Mouse (Mus musculus): ENCODE results near the gene Crim1. TPM values are rescaled to one million over a fixed set of nuclear protein-coding genes. Genes with fewer than 3 reads are reported as not detected.

Gene Crim1
- total RNA-seq, 1 experiment from 2014 or later: 8.6 TPM

- ATAC-seq (replicated peaks; ENCODE audit: low read depth, poor library complexity, severe bottlenecking): peak; percentile 47
Measured at GRCm38 (mm10) chr17:78400130-78400840, 200.2 kb downstream of the Crim1 start.

GRCm38 (mm10) chr17:78401311-78401710 is 201.3 kb downstream of the Crim1 start:
- ATAC-seq (replicated peaks; ENCODE audit: low read depth, poor library complexity, severe bottlenecking): no peak

GRCm38 (mm10) chr17:78401713-78402112 is 201.7 kb downstream of the Crim1 start:
- ATAC-seq (replicated peaks; ENCODE audit: low read depth, poor library complexity, severe bottlenecking): no peak

- no peak for ATAC-seq (replicated peaks; ENCODE audit: low read depth, poor library complexity, severe bottlenecking)
Measured at GRCm38 (mm10) chr17:78402174-78402573, 202.1 kb downstream of the Crim1 start.

- no peak for ATAC-seq (replicated peaks; ENCODE audit: low read depth, poor library complexity, severe bottlenecking)
Measured at GRCm38 (mm10) chr17:78403229-78403628, 203.2 kb downstream of the Crim1 start.

- no peak for ATAC-seq (replicated peaks; ENCODE audit: low read depth, poor library complexity, severe bottlenecking)
Measured at GRCm38 (mm10) chr17:78403804-78404203, 203.8 kb downstream of the Crim1 start.

- no peak for ATAC-seq (replicated peaks; ENCODE audit: low read depth, poor library complexity, severe bottlenecking)
Measured at GRCm38 (mm10) chr17:78405336-78405735, 205.3 kb downstream of the Crim1 start.

GRCm38 (mm10) chr17:78406854-78407253 is 206.8 kb downstream of the Crim1 start:
- no peak for ATAC-seq (replicated peaks; ENCODE audit: low read depth, poor library complexity, severe bottlenecking)

- no peak for ATAC-seq (replicated peaks; ENCODE audit: low read depth, poor library complexity, severe bottlenecking)
Measured at GRCm38 (mm10) chr17:78407581-78407980, 207.5 kb downstream of the Crim1 start.

- no peak for ATAC-seq (replicated peaks; ENCODE audit: low read depth, poor library complexity, severe bottlenecking)
Measured at GRCm38 (mm10) chr17:78408386-78408785, 208.3 kb downstream of the Crim1 start.

GRCm38 (mm10) chr17:78409900-78410299 is 209.9 kb downstream of the Crim1 start:
- no peak for ATAC-seq (replicated peaks; ENCODE audit: low read depth, poor library complexity, severe bottlenecking)

GRCm38 (mm10) chr17:78415255-78415654 is 215.2 kb downstream of the Crim1 start:
- no peak for ATAC-seq (replicated peaks; ENCODE audit: low read depth, poor library complexity, severe bottlenecking)

GRCm38 (mm10) chr17:78417381-78418281 is 217.6 kb downstream of the Crim1 start, which contains the start of gene Fez2:
Gene Fez2 (minus strand): TSS chr17:78418152.
- ATAC-seq (replicated peaks; ENCODE audit: low read depth, poor library complexity, severe bottlenecking): peak; percentile 87

GRCm38 (mm10) chr17:78419216-78419615 is 219.2 kb downstream of the Crim1 start:
- ATAC-seq (replicated peaks; ENCODE audit: low read depth, poor library complexity, severe bottlenecking): no peak

GRCm38 (mm10) chr17:78425026-78425425 is 225.0 kb downstream of the Crim1 start:
- no peak for ATAC-seq (replicated peaks; ENCODE audit: low read depth, poor library complexity, severe bottlenecking)

Other genes starting within 250 kb of the Crim1 start
- gene Fez2, start 217.9 kb downstream of the Crim1 start, total RNA-seq (2017): 13.0 and 16.3 TPM in 2 replicates